Mouse (Mus musculus) thymus, adult 2 months (tissue): ENCODE measurements around the gene Plcb1.

Experiments
- CTCF ChIP-seq: fragments of 200-500 bp; IDR thresholded peaks from 2 replicates; pipeline ENCODE4 v1.5.1; 2012; ENCODE audit warnings: mild to moderate bottlenecking, control low read depth, low read length, moderate library complexity, borderline replicate concordance; ENCODE audit not compliant: control insufficient read depth, poor library complexity, insufficient read depth; ENCODE audit errors: extremely low read depth
- POLR2A ChIP-seq: fragments of 200-500 bp; IDR thresholded peaks from 2 replicates; pipeline ENCODE4 v1.6.1; 2012; ENCODE audit warnings: mild to moderate bottlenecking, low read length, control low read depth, moderate library complexity; ENCODE audit not compliant: control insufficient read depth, poor library complexity, insufficient read depth; ENCODE audit errors: extremely low read depth

DNA sequence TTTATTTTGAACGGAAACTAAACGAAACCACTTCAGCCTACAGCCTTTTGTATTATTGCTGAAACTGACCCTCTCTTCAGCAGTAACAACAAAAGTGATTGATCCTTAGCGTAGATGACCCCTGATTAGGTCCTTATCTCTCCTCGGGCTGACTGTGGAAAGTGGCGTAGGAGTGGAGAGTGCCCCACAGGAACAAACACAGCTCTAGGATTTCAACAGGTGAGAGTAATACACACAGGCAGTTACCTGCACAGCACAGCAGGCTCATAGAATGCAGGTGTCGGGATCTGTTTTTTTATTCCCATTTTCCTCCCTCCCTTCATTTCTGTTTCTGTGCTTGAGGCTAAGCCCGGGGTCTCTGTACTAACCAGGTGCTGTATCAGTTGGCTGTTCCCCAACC lies 7.1 kb downstream of the Plcb1 start:
- TF ChIP-seq POLR2A (no peak), CTCF (no peak)
